Mouse (Mus musculus) midbrain, postnatal 0 days (tissue): Measurements from ENCODE around the gene B130006D01Rik. TPM values are rescaled to one million over a fixed set of nuclear protein-coding genes. Genes with fewer than 3 reads are reported as not detected.
"Not testable (repeated sequence)": the region's sequence is repeated elsewhere in the genome, so short reads cannot be mapped to it uniquely, and the experiment has no call there.

Experiments used
- ATAC-seq: fragments of 200-750 bp; cut with Nextera tagmentation; 2 replicates; pipeline ENCODE4 v1.8.0; 2017; ENCODE audit warnings: moderate number of reproducible peaks, mild to moderate bottlenecking, moderate TSS enrichment, moderate library complexity; ENCODE audit not compliant: low FRiP score
- DNase-seq: peaks from one replicate; pipeline ENCODE4 v3.0.0-alpha.2; 2015; ENCODE audit warnings: low spot score
- H3K27ac ChIP-seq: fragments of 300-500 bp; sonication (generic); 2 replicates; pipeline ENCODE4 v1.5.1; 2014; ENCODE audit warnings: low read depth, mild to moderate bottlenecking, low read length, mixed read lengths
- H3K27me3 ChIP-seq: fragments of 300-500 bp; sonication (generic); 2 replicates; pipeline ENCODE4 v1.6.1; 2014; ENCODE audit warnings: low read length, control low read depth, mixed read lengths; ENCODE audit not compliant: insufficient read depth
- H3K36me3 ChIP-seq: fragments of 300-500 bp; sonication (generic); 2 replicates; pipeline ENCODE4 v1.6.1; 2014; ENCODE audit warnings: low read length, control low read depth, mixed read lengths; ENCODE audit not compliant: insufficient read depth
- H3K4me1 ChIP-seq: fragments of 300-500 bp; sonication (generic); 2 replicates; pipeline ENCODE4 v1.6.1; 2014; ENCODE audit warnings: mild to moderate bottlenecking, control low read depth, antibody characterized with exemption, low read length, mixed read lengths; ENCODE audit not compliant: insufficient read depth
- H3K4me2 ChIP-seq: fragments of 300-500 bp; sonication (generic); 2 replicates; pipeline ENCODE4 v1.6.1; 2014; ENCODE audit warnings: low read depth, mild to moderate bottlenecking, low read length, mixed read lengths; ENCODE audit not compliant: poor library complexity, severe bottlenecking
- H3K4me3 ChIP-seq: fragments of 300-500 bp; sonication (generic); 2 replicates; pipeline ENCODE4 v1.5.1; 2014; ENCODE audit warnings: low read depth, mild to moderate bottlenecking, low read length, moderate library complexity
- H3K9ac ChIP-seq: fragments of 300-500 bp; sonication (generic); replicated peaks from 2 replicates; pipeline ENCODE4 v1.6.1; 2014; ENCODE audit warnings: mild to moderate bottlenecking, low read length, moderate library complexity, mixed read lengths; ENCODE audit not compliant: poor library complexity, severe bottlenecking
- H3K9me3 ChIP-seq: fragments of 300-500 bp; sonication (generic); 2 replicates; pipeline ENCODE4 v1.6.1; 2016; ENCODE audit warnings: low read length, control low read depth
- CTCF ChIP-seq: IDR thresholded peaks from 2 replicates; pipeline ENCODE4 v1.5.1; 2016; ENCODE audit warnings: antibody characterized with exemption, mild to moderate bottlenecking
- WGBS: fragments of 180-500 bp; shearing (Covaris S2); extraction: QIAGEN DNeasy Blood & Tissue Kit; methylation state at CpG from one replicate; pipeline ENCODE4 v1.1.7; 2014; 5-methylcytosine and 5-hydroxymethylcytosine counted together
- polyA plus RNA-seq: library from polyadenylated mRNA; unstranded; fragments of >200 nt; fragmentation: Nextera tagmentation; extraction: Ambion mirVana; gene quantifications from 2 replicates; pipeline ENCODE4 v1.2.1, GENCODE M21; 2015
- total RNA-seq: library from RNA; depleted of rRNA; stranded (reverse); fragments of >200 nt; gene quantifications from 2 replicates; pipeline ENCODE4 v1.2.3, GENCODE M21; 2014

Gene B130006D01Rik
- total and polyA plus RNA-seq, 2 experiments from 2014 or later, result 0.51 to 0.66 TPM

GRCm38 (mm10) chr11:95737811-95738210, 14.4 kb downstream of the B130006D01Rik start:
- Histone ChIP-seq H3K36me3 (no peaks in the 10 kb centered on the region), H3K27me3 (no peaks in the 10 kb centered on the region), H3K27ac (no peak overlapping the region), H3K9me3 (no peaks in the 10 kb centered on the region), H3K4me3 (no peak overlapping the region), H3K4me1 (no peaks in the 10 kb centered on the region), H3K4me2 (no peak overlapping the region), H3K9ac (no peak overlapping the region)
- 78% methylated on average over 3 of the region's 3 CpGs for WGBS
- ATAC-seq (no peak), DNase-seq (no peak)
- TF ChIP-seq CTCF, result no peak

- no peak overlapping the region for H3K9ac ChIP-seq
- peaks cover 3% of the 10 kb centered on the region; the same call in 1 of the 2 replicates for H3K36me3 ChIP-seq
- ATAC-seq (no peak), DNase-seq (no peak)
- H3K27ac ChIP-seq, result no peak overlapping the region
- H3K27me3 ChIP-seq, result no peaks in the 10 kb centered on the region
- no peak overlapping the region for H3K4me3 ChIP-seq
- H3K9me3 ChIP-seq, result no peaks in the 10 kb centered on the region
- H3K4me1 ChIP-seq, result no peaks in the 10 kb centered on the region
- 95% methylated on average over 2 of the region's 2 CpGs for WGBS
- H3K4me2 ChIP-seq, result no peak overlapping the region
- no peak for TF ChIP-seq CTCF
Observed at GRCm38 (mm10) chr11:95744521-95744920, 21.1 kb downstream of the B130006D01Rik start.

GRCm38 (mm10) chr11:95746821-95747220, 23.4 kb downstream of the B130006D01Rik start:
- H3K4me3 ChIP-seq, result no peak overlapping the region
- TF ChIP-seq CTCF, result no peak
- ATAC-seq (no peak), DNase-seq (no peak)
- H3K27me3 ChIP-seq, result no peaks in the 10 kb centered on the region
- no peak overlapping the region for H3K27ac ChIP-seq
- 77% methylated on average over 4 of the region's 4 CpGs for WGBS
- H3K4me2 ChIP-seq, result no peak overlapping the region
- no peaks in the 10 kb centered on the region for H3K9me3 ChIP-seq
- no peak overlapping the region for H3K9ac ChIP-seq
- H3K36me3 ChIP-seq, result peaks cover 13% of the 10 kb centered on the region
- no peaks in the 10 kb centered on the region for H3K4me1 ChIP-seq

- Histone ChIP-seq H3K4me3 (no peak overlapping the region), H3K36me3 (peaks cover 18% of the 10 kb centered on the region), H3K27ac (no peak overlapping the region), H3K27me3 (no peaks in the 10 kb centered on the region), H3K4me2 (no peak overlapping the region), H3K4me1 (no peaks in the 10 kb centered on the region), H3K9me3 (no peaks in the 10 kb centered on the region), H3K9ac (no peak overlapping the region)
- WGBS, result 88% methylated on average over 5 of the region's 5 CpGs
- DNase-seq, result no peak
- no peak for TF ChIP-seq CTCF
- ATAC-seq, result no peak
Observed at GRCm38 (mm10) chr11:95748331-95748730, 24.9 kb downstream of the B130006D01Rik start.

- Histone ChIP-seq H3K4me2 (no peak overlapping the region), H3K4me1 (no peaks in the 10 kb centered on the region), H3K9me3 (no peaks in the 10 kb centered on the region), H3K27me3 (no peaks in the 10 kb centered on the region), H3K36me3 (peaks cover 24% of the 10 kb centered on the region), H3K4me3 (no peak overlapping the region), H3K9ac (no peak overlapping the region), H3K27ac (no peak overlapping the region)
- TF ChIP-seq CTCF, result no peak
- no peak for DNase-seq
- WGBS, result 83% methylated on average over 15 of the region's 15 CpGs
- no peak for ATAC-seq
Observed at GRCm38 (mm10) chr11:95749619-95750018, 26.2 kb downstream of the B130006D01Rik start.

- Histone ChIP-seq H3K9ac (no peak overlapping the region), H3K4me1 (no peaks in the 10 kb centered on the region), H3K36me3 (peaks cover 29% of the 10 kb centered on the region), H3K4me3 (no peak overlapping the region), H3K27ac (no peak overlapping the region), H3K4me2 (no peak overlapping the region), H3K9me3 (no peaks in the 10 kb centered on the region), H3K27me3 (no peaks in the 10 kb centered on the region)
- peak; percentile 79 for DNase-seq
- WGBS, result 20% methylated on average over 1 of the region's 1 CpGs
- TF ChIP-seq CTCF, result peak; percentile 92
- no peak for ATAC-seq
Observed at GRCm38 (mm10) chr11:95750995-95751394, 27.6 kb downstream of the B130006D01Rik start.

- DNase-seq, H3K27me3 ChIP-seq, H3K9ac ChIP-seq, H3K27ac ChIP-seq, H3K4me1 ChIP-seq, H3K4me2 ChIP-seq, H3K9me3 ChIP-seq, ATAC-seq, H3K4me3 ChIP-seq: not testable (repeated sequence)
- WGBS, result 91% methylated on average over 4 of the region's 4 CpGs
- H3K36me3 ChIP-seq, result peaks cover 32% of the 10 kb centered on the region
Observed at GRCm38 (mm10) chr11:95755137-95755536, 31.8 kb downstream of the B130006D01Rik start.
